Mouse (Mus musculus) liver, embryonic 15.5 days (tissue): ENCODE results near the gene Wwox. TPM values are rescaled to one million over a fixed set of nuclear protein-coding genes. Genes with fewer than 3 reads are reported as not detected.

Experiments
- ATAC-seq: fragments of 200-750 bp; cut with Nextera tagmentation; 2 replicates; pipeline ENCODE4 v1.8.0; 2017; ENCODE audit warnings: moderate number of reproducible peaks, mild to moderate bottlenecking, moderate library complexity; ENCODE audit not compliant: insufficient read depth
- H3K27ac ChIP-seq: fragments of 300-500 bp; sonication (generic); replicated peaks from 2 replicates; pipeline ENCODE4 v1.5.1; 2015; ENCODE audit warnings: mild to moderate bottlenecking, inconsistent platforms
- H3K27me3 ChIP-seq: fragments of 300-500 bp; sonication (generic); 2 replicates; pipeline ENCODE4 v1.6.1; 2015; ENCODE audit warnings: mild to moderate bottlenecking, inconsistent platforms
- H3K36me3 ChIP-seq: fragments of 300-500 bp; sonication (generic); replicated peaks from 2 replicates; pipeline ENCODE4 v1.6.1; 2015; ENCODE audit warnings: moderate library complexity, mild to moderate bottlenecking, inconsistent platforms
- H3K4me1 ChIP-seq: fragments of 300-500 bp; sonication (generic); replicated peaks from 2 replicates; pipeline ENCODE4 v1.6.1; 2015; ENCODE audit warnings: inconsistent platforms
- H3K4me2 ChIP-seq: fragments of 300-500 bp; sonication (generic); 2 replicates; pipeline ENCODE4 v1.6.1; 2015; ENCODE audit warnings: moderate library complexity, mild to moderate bottlenecking, inconsistent platforms
- H3K4me3 ChIP-seq: fragments of 300-500 bp; sonication (generic); replicated peaks from 2 replicates; pipeline ENCODE4 v1.5.1; 2015; ENCODE audit warnings: mild to moderate bottlenecking, inconsistent platforms
- H3K9ac ChIP-seq: fragments of 300-500 bp; sonication (generic); 2 replicates; pipeline ENCODE4 v1.6.1; 2015; ENCODE audit warnings: moderate library complexity, mild to moderate bottlenecking, inconsistent platforms
- H3K9me3 ChIP-seq: fragments of 300-500 bp; sonication (generic); replicated peaks from 2 replicates; pipeline ENCODE4 v1.6.1; 2016; ENCODE audit warnings: inconsistent platforms
- WGBS: fragments of 180-500 bp; shearing (Covaris S2); methylation state at CpG from one replicate; pipeline ENCODE4 v1.1.7; 2015; ENCODE audit warnings: mixed read lengths; ENCODE audit not compliant: insufficient replicate concordance; 5-methylcytosine and 5-hydroxymethylcytosine counted together
- polyA plus RNA-seq: library from polyadenylated mRNA; unstranded; fragments of >200 nt; fragmentation: Nextera tagmentation; extraction: Ambion mirVana; gene quantifications from 2 replicates; pipeline ENCODE4 v1.2.1, GENCODE M21; 2015

The Wwox gene
- polyA plus RNA-seq, 1 experiment from 2014 or later, result 3.5 TPM

DNA sequence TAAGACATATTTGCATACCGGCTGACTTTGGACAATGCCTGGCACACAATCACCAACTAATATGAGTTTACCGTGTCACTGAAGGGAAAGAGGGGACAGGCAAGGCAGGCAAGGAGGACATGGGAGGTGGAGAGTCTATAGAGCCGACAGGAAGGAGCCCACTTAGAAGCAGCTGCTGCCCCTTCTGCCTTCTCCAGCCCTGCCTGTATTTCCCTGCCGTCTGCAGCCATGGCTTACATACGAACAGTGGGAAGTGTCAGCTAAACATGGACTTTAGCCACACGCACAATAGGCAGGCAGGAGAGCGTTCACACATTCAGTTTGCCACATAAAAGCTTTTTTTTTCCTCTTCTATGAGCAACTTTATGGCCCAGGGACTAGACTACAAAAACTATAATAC lies 863.0 kb downstream of the Wwox start:
- Histone ChIP-seq H3K4me2 (no peak overlapping the region), H3K36me3 (no peaks in the 10 kb centered on the region), H3K4me1 (no peaks in the 10 kb centered on the region), H3K9ac (no peak overlapping the region), H3K27ac (no peak overlapping the region), H3K27me3 (no peaks in the 10 kb centered on the region), H3K4me3 (no peak overlapping the region), H3K9me3 (no peaks in the 10 kb centered on the region)
- ATAC-seq, result no peak
- WGBS, result 62% methylated on average over 7 of the region's 7 CpGs

DNA sequence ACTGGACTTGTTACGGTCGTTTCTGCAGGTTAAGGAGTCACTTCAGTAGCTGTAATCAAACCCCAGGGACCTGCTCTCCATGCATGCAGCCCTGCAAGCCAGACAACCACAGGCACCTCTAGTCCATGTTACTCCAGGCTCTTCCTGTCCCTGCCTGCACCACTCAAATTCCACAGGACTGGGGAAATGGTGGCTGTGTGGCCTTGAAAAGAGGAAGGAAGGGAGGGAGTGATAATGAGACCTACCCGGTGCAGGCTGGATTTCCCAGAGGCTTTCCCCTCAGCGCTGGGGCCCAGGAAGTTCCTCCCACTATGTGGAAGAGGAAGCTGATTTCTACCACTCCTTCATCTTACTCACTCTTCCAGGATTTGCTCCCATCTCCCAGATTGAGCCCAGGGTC lies 868.0 kb downstream of the Wwox start:
- Histone ChIP-seq H3K36me3 (no peaks in the 10 kb centered on the region), H3K27me3 (no peaks in the 10 kb centered on the region), H3K27ac (no peak overlapping the region), H3K4me2 (no peak overlapping the region), H3K4me3 (no peak overlapping the region), H3K9ac (no peak overlapping the region), H3K9me3 (no peaks in the 10 kb centered on the region), H3K4me1 (no peaks in the 10 kb centered on the region)
- no peak for ATAC-seq
- WGBS, result 11% methylated on average over 4 of the region's 4 CpGs

DNA sequence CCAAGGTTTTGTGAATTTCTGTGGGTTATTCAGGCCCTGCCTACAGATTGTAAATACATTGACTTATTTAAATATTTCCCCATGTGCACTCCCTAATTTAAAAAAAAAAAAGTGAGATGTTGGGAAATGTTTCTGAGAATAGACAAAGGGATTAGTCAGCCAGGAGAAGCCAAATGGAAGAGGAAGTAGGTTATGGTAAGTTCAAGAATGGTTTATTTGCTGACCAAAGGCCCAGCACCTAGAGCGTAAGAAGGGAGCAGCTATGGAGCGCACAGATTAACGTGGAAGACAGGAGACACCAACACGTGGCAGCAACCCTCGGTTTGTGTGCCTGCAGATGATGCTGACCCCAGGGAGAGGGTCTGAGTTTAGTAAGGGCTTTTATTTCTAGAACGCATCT lies 871.5 kb downstream of the Wwox start:
- 68% methylated on average over 6 of the region's 6 CpGs for WGBS
- no peaks in the 10 kb centered on the region for H3K9me3 ChIP-seq
- no peaks in the 10 kb centered on the region for H3K4me1 ChIP-seq
- H3K9ac ChIP-seq, result no peak overlapping the region
- no peaks in the 10 kb centered on the region for H3K36me3 ChIP-seq
- H3K27ac ChIP-seq, result no peak overlapping the region
- ATAC-seq, result no peak
- no peak overlapping the region for H3K4me3 ChIP-seq
- H3K4me2 ChIP-seq, result no peak overlapping the region
- H3K27me3 ChIP-seq, result no peaks in the 10 kb centered on the region

GRCm38 (mm10) chr8:115312371-115312770 lies 872.9 kb downstream of the Wwox start:
- ATAC-seq, result no peak
- Histone ChIP-seq H3K36me3 (no peaks in the 10 kb centered on the region), H3K9ac (no peak overlapping the region), H3K4me2 (no peak overlapping the region), H3K27me3 (no peaks in the 10 kb centered on the region), H3K4me1 (no peaks in the 10 kb centered on the region), H3K4me3 (no peak overlapping the region), H3K27ac (no peak overlapping the region), H3K9me3 (no peaks in the 10 kb centered on the region)
- 35% methylated on average over 2 of the region's 2 CpGs for WGBS

GRCm38 (mm10) chr8:115322501-115322900 lies 883.0 kb downstream of the Wwox start:
- 59% methylated on average over 5 of the region's 5 CpGs for WGBS

DNA sequence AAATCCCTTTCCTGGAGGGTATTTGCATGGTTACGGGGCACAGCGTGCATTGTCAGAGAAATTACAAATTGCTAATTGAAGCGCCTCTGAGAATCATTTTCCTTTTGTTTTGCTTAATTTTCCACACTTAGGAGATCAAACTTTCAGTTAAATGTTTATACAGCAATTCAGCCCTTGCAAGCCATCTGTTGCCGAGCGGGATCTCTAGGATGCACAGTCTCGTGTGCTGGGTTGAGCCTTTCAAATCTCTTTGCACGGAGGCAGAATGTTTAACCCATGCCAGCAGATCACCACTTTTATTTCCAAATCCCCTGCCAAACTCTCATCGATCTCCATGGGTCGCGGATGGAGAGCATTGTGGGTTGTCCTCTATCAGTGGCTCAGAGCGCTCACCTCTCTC lies 891.2 kb downstream of the Wwox start:
- WGBS, result 72% methylated on average over 11 of the region's 11 CpGs
- Histone ChIP-seq H3K27me3 (no peaks in the 10 kb centered on the region), H3K9me3 (no peaks in the 10 kb centered on the region), H3K4me1 (no peaks in the 10 kb centered on the region), H3K9ac (no peak overlapping the region), H3K4me2 (no peak overlapping the region), H3K27ac (no peak overlapping the region), H3K36me3 (no peaks in the 10 kb centered on the region), H3K4me3 (no peak overlapping the region)
- no peak for ATAC-seq

More at GRCm38 (mm10) chr8:115322501-115322900, 883.0 kb downstream of the Wwox start:
- H3K27me3 ChIP-seq, result no peaks in the 10 kb centered on the region
- H3K9me3 ChIP-seq, result no peaks in the 10 kb centered on the region
- no peak overlapping the region for H3K9ac ChIP-seq
- H3K4me1 ChIP-seq, result no peaks in the 10 kb centered on the region
- H3K4me2 ChIP-seq, result no peak overlapping the region
- no peaks in the 10 kb centered on the region for H3K36me3 ChIP-seq
- no peak overlapping the region for H3K4me3 ChIP-seq
- ATAC-seq, result no peak
- H3K27ac ChIP-seq, result no peak overlapping the region

GRCm38 (mm10) chr8:115333972-115334371 lies 894.5 kb downstream of the Wwox start:
- no peak overlapping the region for H3K4me2 ChIP-seq
- no peak overlapping the region for H3K9ac ChIP-seq
- H3K4me3 ChIP-seq, result no peak overlapping the region
- H3K4me1 ChIP-seq, result no peaks in the 10 kb centered on the region
- no peak for ATAC-seq
- no peak overlapping the region for H3K27ac ChIP-seq
- WGBS, result 69% methylated on average over 3 of the region's 3 CpGs
- no peaks in the 10 kb centered on the region for H3K27me3 ChIP-seq
- no peaks in the 10 kb centered on the region for H3K9me3 ChIP-seq
- H3K36me3 ChIP-seq, result no peaks in the 10 kb centered on the region

DNA sequence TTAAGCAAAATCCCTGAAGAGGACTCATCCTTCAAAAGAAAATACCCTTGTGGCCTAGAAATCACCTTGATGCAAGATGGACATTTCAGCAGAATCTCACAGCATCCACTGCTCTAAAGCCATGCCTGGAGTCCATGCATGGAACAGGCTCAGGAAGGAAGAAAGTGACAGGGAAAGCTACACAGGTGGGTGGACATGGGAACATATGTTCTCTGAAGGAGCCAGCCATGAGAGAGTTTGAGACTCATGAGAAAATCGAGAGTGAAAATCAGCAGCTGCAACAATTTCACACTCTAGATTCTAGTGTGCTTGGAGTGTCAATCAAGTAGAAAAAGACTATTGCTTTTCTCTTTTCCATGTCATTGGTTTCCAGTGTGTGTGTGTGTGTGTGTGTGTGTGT lies 896.9 kb downstream of the Wwox start:
- Histone ChIP-seq H3K4me1 (no peaks in the 10 kb centered on the region), H3K27me3 (no peaks in the 10 kb centered on the region), H3K36me3 (no peaks in the 10 kb centered on the region), H3K9me3 (no peaks in the 10 kb centered on the region), H3K4me3 (no peak overlapping the region), H3K4me2 (no peak overlapping the region), H3K27ac (no peak overlapping the region), H3K9ac (no peak overlapping the region)
- ATAC-seq, result no peak
- 61% methylated on average over 1 of the region's 1 CpGs for WGBS

DNA sequence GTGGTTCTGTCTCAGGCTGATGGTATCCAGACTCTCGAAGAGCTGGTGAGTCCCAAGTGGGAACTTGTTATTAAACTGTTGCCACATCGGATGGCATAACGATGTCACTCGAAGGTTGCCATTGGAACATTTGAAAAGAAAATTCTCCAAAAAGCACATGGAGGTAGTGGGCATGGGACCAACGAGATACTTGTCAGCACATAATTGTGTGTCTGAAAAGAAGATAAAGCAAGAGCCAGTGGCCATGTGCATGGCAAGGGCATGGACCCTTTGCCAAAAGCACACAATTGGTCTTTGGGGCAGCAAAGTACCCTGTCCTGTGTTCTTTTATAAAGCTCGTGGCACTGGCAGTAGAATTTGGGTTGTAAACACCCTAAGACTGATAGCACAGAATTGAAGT lies 909.2 kb downstream of the Wwox start:
- no peak overlapping the region for H3K4me2 ChIP-seq
- no peak overlapping the region for H3K4me3 ChIP-seq
- H3K36me3 ChIP-seq, result no peaks in the 10 kb centered on the region
- no peaks in the 10 kb centered on the region for H3K27me3 ChIP-seq
- no peak overlapping the region for H3K27ac ChIP-seq
- H3K9me3 ChIP-seq, result no peaks in the 10 kb centered on the region
- no peak for ATAC-seq
- no peaks in the 10 kb centered on the region for H3K4me1 ChIP-seq
- WGBS, result 68% methylated on average over 6 of the region's 6 CpGs
- H3K9ac ChIP-seq, result no peak overlapping the region

DNA sequence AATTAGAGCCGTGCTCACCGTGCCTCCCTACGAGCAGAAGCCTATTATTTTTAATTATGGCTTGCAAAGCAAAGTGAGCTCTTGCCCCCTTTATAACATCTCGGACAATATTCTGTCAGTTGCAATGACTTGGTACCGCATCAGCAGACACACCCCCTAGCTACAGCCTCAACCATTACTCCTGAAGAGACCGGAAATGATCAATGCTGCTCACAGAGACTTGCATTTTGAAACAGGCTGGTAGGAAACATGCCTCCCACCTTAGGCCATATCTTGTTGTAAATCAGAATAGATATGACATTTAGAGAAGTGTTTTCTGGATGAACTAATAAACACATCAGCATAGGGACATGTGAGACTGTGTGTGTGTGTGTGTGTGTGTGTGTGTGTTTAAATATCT lies 911.3 kb downstream of the Wwox start:
- ATAC-seq, result no peak
- Histone ChIP-seq H3K9me3 (no peaks in the 10 kb centered on the region), H3K4me2 (no peak overlapping the region), H3K36me3 (no peaks in the 10 kb centered on the region), H3K9ac (no peak overlapping the region), H3K4me3 (no peak overlapping the region), H3K27ac (no peak overlapping the region), H3K27me3 (no peaks in the 10 kb centered on the region), H3K4me1 (no peaks in the 10 kb centered on the region)
- 72% methylated on average over 6 of the region's 6 CpGs for WGBS

DNA sequence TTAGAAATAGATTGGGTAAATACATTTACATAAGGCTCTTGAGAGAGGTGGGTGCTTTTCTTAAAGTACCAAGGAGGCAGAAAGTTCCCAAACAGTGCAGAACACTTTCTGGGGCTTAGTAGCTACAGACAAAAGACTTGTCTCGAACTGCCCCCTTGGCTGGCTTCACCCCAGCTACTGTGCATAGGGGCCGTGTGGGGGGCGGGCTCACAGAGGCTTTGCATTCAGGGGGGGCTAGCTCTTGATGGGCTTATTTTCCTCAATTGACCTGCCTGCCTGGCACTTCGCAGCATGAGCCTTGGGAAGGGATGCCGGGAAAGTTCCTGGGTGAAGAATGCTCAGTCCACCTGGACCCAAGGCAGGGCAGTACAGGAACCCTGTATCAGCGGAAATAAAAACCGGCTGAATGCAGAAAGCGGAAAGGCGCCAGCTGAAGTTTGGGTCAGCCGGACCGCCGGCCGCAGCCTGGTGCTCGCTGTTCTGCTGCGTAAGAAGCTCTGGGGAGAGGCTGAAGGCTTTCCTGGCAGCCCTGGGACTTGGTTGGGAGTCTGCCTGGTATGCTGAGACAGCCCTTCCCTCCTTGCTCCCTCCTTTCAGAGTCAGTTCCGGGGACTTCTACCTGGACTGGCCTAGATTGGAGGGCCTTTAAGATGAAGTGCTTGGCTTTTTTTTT lies 918.3 kb downstream of the Wwox start:
- no peak for ATAC-seq
- WGBS, result 59% methylated on average over 16 of the region's 16 CpGs
- H3K27me3 ChIP-seq, result no peaks in the 10 kb centered on the region
- H3K4me1 ChIP-seq, result no peaks in the 10 kb centered on the region
- H3K4me3 ChIP-seq, result no peak overlapping the region
- no peak overlapping the region for H3K27ac ChIP-seq
- H3K4me2 ChIP-seq, result no peak overlapping the region
- H3K36me3 ChIP-seq, result no peaks in the 10 kb centered on the region
- H3K9me3 ChIP-seq, result no peaks in the 10 kb centered on the region
- no peak overlapping the region for H3K9ac ChIP-seq

- WGBS, result 80% methylated on average over 11 of the region's 11 CpGs
- no peak for ATAC-seq
- H3K9ac ChIP-seq, result no peak overlapping the region
Observed at GRCm38 (mm10) chr8:115358481-115358880, 919.0 kb downstream of the Wwox start.

More at GRCm38 (mm10) chr8:115358481-115358880, 919.0 kb downstream of the Wwox start:
- Histone ChIP-seq H3K36me3 (no peaks in the 10 kb centered on the region), H3K4me2 (no peak overlapping the region), H3K9me3 (no peaks in the 10 kb centered on the region), H3K4me3 (no peak overlapping the region), H3K4me1 (no peaks in the 10 kb centered on the region), H3K27me3 (no peaks in the 10 kb centered on the region), H3K27ac (no peak overlapping the region)
